Mouse (Mus musculus): ENCODE measurements around the gene Ccdc170. TPM values are rescaled to one million over a fixed set of nuclear protein-coding genes. Genes with fewer than 3 reads are reported as not detected.
"Not testable (repeated sequence)": the region's sequence is repeated elsewhere in the genome, so short reads cannot be mapped to it uniquely, and the experiment has no call there.

Ccdc170 gene
- total RNA-seq, 2 experiments from 2014 or later, result 0.34 to 0.39 TPM

DNA sequence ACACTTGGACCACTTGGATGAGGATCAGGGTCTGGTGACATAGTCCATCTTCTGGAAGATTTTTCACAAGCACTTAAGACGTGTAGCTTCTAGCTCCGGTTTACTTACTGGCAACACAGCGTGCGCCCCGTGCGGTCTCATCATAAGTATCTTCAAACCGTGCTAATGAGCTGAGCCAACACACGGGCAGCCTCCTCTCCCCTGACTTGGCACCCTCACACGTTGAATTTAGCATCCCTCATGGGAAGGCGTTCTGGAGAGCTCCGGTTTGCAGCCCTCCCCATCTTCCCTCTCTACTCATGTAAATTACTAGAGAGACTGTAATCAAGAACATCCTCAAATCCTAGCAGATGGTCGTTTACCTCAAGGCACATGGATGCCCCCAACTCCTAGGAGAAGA is 116.6 kb downstream of the Ccdc170 start:
- DNase-seq (ENCODE audit: low spot score in 2 of 2), result no peak

DNA sequence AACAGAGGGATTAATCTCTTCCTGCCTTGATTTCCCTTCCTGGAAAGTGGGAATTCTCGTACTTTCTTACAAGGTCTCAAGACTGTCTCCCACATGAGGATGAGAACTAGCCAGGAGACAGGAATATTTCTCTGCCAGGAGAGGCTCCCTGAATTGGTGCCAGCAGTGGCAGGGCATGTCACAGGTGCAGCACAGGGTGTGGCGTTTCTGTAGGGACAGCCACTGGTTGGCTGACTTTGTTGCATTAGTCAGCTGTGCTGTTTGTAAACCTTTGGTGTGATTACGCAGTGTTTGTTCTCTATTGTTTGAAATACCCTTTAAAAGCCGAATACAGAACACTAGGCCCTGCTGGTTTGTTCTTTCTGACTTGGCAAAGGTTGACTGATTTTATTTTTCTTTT is 117.3 kb downstream of the Ccdc170 start:
- no peak for DNase-seq (ENCODE audit: low spot score in 2 of 2)

DNA sequence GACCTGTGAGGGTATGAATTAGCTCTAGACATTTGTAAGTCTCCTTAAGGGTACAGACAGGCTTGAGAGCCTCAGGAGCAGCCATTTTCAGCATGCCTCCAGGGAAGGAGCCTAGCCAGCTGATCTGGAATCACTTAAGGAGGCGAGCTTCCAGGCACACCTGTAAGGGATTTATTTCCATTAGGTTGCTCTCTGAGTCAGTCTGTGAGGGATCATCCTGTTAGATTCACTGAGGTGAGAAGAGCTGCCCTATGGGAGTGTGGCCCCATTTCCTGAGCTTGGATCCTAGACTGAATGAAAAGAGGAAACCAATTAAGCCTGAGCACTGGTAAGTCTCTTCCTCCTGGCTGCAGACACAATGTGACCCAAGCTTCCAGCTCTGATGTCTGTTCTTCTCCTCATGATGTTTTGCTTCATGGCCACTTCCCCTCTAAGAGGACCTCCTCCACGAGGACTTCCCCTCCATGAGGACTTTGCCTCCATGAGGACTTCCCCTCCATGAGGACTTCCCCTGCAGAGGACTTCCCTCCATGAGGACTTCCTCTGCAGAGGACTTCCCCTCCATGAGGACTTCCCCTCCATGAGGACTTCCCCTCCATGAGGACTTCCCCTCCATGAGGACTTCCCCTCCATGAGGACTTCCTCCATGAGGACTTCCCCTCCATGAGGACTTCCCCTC is 118.6 kb downstream of the Ccdc170 start:
- no peak for DNase-seq (ENCODE audit: low spot score in 2 of 2)

DNA sequence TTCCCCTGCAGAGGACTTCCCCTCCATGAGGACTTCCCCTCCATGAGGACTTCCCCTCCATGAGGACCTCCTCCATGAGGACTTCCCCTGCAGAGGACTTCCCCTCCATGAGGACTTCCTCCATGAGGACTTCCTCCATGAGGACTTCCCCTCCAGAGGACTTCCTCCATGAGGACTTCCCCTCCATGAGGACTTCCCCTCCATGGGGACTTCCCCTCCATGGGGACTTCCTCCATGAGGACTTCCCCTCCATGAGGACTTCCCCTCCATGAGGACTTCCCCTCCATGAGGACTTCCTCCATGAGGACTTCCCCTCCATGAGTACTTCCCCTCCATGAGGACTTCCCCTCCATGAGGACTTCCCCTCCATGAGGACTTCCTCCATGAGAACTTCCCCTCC is 119.3 kb downstream of the Ccdc170 start:
- DNase-seq (ENCODE audit: low spot score in 2 of 2), result not testable (repeated sequence)

DNA sequence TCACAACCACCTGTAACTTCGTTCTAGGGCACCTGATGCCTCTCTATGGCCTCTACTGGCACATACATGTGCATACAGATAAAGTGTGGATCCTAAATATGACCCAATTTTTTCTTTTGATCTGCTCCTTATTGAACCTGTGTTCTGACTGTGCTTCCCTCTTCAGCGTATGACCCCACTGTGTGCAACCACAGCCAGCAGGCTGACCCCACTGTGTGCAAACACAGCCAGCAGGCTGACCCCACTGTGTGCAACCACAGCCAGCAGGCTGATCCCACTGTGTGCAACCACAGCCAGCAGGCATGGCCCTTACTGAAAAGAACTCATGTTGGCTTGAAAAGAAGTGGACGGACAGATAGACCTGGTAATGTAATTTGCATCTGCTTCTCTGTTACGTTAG is 120.2 kb downstream of the Ccdc170 start:
- DNase-seq (ENCODE audit: low spot score in 2 of 2), result no peak

DNA sequence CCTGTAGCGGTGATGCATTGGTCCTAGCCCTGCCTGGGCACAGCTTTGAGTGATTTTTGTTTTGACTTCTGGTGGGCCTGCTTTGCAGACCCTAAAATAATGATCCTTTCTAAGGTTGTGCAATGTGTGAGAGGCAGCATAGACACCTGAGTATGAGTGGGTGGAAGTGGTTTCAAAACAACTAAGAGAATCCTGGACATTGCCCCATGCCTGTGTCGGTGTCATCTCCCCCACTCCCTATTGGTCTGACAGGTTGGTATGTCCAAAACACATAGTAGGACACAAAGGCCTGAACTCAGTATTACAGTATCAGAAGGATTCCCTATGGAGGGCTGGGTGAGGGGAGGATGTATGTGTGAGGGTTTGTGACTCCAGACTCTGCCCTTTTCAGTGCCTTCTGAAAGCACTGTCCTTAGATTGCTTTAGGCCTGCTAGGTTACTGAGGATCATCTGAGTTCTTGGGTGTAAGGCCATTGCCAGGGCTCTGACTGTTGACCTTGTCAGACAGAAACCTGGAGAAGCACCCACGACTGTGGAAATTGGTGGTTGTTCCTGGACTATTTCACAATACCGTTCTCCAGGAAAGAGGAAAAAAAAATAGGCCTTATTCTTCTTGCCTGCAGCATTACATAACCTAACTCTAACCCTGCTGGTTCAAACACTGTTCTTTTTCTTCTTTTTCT is 122.4 kb downstream of the Ccdc170 start:
- DNase-seq (ENCODE audit: low spot score in 2 of 2), result no peak

DNA sequence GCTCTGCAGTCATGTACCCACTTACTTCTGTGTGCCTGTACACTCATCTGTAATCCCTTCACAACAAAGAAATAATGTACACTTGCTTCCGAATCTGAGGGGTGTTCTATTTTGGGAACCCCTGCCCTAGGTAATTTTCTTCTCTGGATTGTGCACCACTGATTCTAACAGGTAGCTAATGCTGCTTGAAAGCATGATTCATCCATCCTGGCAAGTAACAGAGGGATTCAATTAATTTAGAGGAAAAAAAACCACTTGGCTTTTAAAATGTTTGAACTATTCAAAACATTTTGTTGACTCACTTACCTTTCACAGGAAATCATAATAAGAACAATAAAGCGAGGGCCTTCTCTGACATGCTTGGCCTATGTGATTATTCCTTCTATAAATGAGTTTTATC is 127.9 kb downstream of the Ccdc170 start:
- no peak for DNase-seq (ENCODE audit: low spot score in 2 of 2)

DNA sequence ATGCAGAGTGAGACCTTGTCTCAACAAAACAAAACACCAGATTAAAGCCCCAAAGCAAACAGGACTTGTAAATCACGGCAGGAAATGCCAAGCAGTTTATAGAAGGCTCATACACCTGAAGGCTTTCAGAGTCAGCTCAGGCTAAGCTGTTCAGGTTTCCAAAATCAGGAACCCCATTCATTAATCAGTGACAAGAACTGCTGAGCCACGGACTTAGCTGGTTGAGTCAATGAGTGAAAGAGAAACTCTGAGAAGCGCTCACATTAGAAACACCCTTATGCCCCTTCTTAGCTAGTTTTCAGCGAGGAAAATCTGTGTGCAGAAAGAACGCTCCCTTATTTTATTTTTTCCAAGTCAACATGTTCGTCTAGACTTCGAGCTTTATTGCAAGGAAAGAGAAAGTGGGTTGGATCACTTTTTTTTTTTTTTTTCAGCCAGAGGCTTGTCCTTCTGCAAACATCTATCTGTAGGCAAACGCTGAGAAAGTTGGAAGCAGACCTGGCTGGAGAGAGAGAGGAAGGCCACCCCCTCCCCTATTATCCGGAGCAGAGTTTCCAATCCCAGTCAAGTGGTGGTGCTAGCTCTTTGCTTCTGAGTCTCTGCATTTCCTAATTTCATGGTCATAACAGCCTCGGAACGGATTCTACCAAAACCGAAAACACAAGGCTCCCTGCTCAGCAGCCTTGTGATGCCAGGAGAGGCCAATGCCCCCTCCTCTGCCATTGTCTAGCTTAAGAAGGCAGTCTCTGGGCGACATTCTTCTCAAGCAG is 129.3 kb downstream of the Ccdc170 start, which contains the start of gene Esr1:
Esr1 (plus strand) TSS at position 208 of the 770 bp plus-strand sequence.
- DNase-seq (ENCODE audit: low spot score in 2 of 2), result peak in 1 of 2 experiments; percentile 25

Other genes starting within 250 kb of the Ccdc170 start
- gene Akap12, start 216.1 kb upstream of the Ccdc170 start, total RNA-seq (2021), result 100 to 1,000 TPM; 109 to 110 TPM
- gene Zbtb2, start 94.4 kb upstream of the Ccdc170 start, total RNA-seq (2021), result 1 to 10 TPM; 7.8 to 8.0 TPM
- gene Rmnd1, start 50.1 kb upstream of the Ccdc170 start, total RNA-seq (2021), result 10 to 100 TPM; 24.6 to 34.3 TPM
- gene Armt1, start 50.0 kb upstream of the Ccdc170 start, total RNA-seq (2021), result 10 to 100 TPM; 11.1 to 12.5 TPM
- gene Esr1, start 129.1 kb downstream of the Ccdc170 start, total RNA-seq (2021), result 10 to 100 TPM; 25.3 to 32.6 TPM